Mouse (Mus musculus) olfactory bulb, adult 2 months (tissue): ENCODE data around the gene Pam. TPM values are rescaled to one million over a fixed set of nuclear protein-coding genes. Genes with fewer than 3 reads are reported as not detected.

ENCODE experiments used
- H3K27ac ChIP-seq: fragments of 200-500 bp; 2 replicates; pipeline ENCODE4 v1.5.1; 2012; ENCODE audit warnings: low read depth, low read length; ENCODE audit not compliant: insufficient read depth
- H3K4me1 ChIP-seq: fragments of 200-500 bp; 2 replicates; pipeline ENCODE4 v1.6.1; 2012; ENCODE audit warnings: low read length; ENCODE audit not compliant: control insufficient read depth, insufficient read depth
- H3K4me3 ChIP-seq: fragments of 200-500 bp; 2 replicates; pipeline ENCODE4 v1.5.1; 2012; ENCODE audit warnings: mild to moderate bottlenecking, low read depth, low read length, moderate library complexity; ENCODE audit not compliant: insufficient read depth
- CTCF ChIP-seq: fragments of 200-500 bp; IDR thresholded peaks from 2 replicates; pipeline ENCODE4 v1.5.1; 2012; ENCODE audit warnings: low read depth, mild to moderate bottlenecking, low read length, moderate library complexity; ENCODE audit not compliant: insufficient read depth
- POLR2A ChIP-seq: fragments of 200-500 bp; IDR thresholded peaks from 2 replicates; pipeline ENCODE4 v1.6.1; 2012; ENCODE audit warnings: mild to moderate bottlenecking, low read depth, low read length, moderate library complexity; ENCODE audit not compliant: insufficient read depth
- WGBS: fragments of 180-500 bp; shearing (Covaris S2); methylation state at CpG from one replicate; pipeline ENCODE4 v1.1.7; 2018; 5-methylcytosine and 5-hydroxymethylcytosine counted together
- polyA plus RNA-seq: library from polyadenylated mRNA; stranded (reverse); fragments of >200 nt; gene quantifications from 2 replicates; pipeline ENCODE4 v1.2.4, GENCODE M21; 2012; ENCODE audit warnings: low replicate concordance; ENCODE audit not compliant: missing spikeins, insufficient read depth, insufficient read length

The Pam gene
- polyA plus RNA-seq, 1 experiment = not detected

- TF ChIP-seq POLR2A (no peak), CTCF (no peak)
- 95% methylated on average over 4 of the region's 4 CpGs for WGBS
- Histone ChIP-seq H3K4me3 (no peak overlapping the region), H3K4me1 (peaks cover 3% of the 10 kb centered on the region; the same call in 1 of the 2 replicates), H3K27ac (no peak overlapping the region)
Measured at GRCm38 (mm10) chr1:98052775-98053174, 42.7 kb downstream of the Pam start.

- H3K4me3 ChIP-seq = no peak overlapping the region
- WGBS = 87% methylated on average over 3 of the region's 3 CpGs
- TF ChIP-seq CTCF = no peak
- H3K27ac ChIP-seq = no peak overlapping the region
- peaks cover 3% of the 10 kb centered on the region; the same call in 1 of the 2 replicates for H3K4me1 ChIP-seq
Measured at GRCm38 (mm10) chr1:98051039-98051438, 44.4 kb downstream of the Pam start.

- Histone ChIP-seq H3K27ac (no peak overlapping the region), H3K4me3 (no peak overlapping the region), H3K4me1 (peaks cover 3% of the 10 kb centered on the region; the same call in 1 of the 2 replicates)
- TF ChIP-seq CTCF (no peak), POLR2A (no peak)
- 93% methylated on average over 7 of the region's 7 CpGs for WGBS
Measured at GRCm38 (mm10) chr1:98049756-98050155, 45.7 kb downstream of the Pam start.

- TF ChIP-seq POLR2A (no peak), CTCF (no peak)
Measured at GRCm38 (mm10) chr1:98048218-98048801, 47.1 kb downstream of the Pam start.

GRCm38 (mm10) chr1:98047284-98048217, 47.9 kb downstream of the Pam start:
- WGBS = 20% methylated on average over 10 of the region's 10 CpGs
- no peak for TF ChIP-seq POLR2A
- TF ChIP-seq CTCF = no peak
- Histone ChIP-seq H3K4me1 (peaks cover 3% of the 10 kb centered on the region; the same call in 1 of the 2 replicates), H3K4me3 (peak overlapping the region; percentile 5; the same call in 1 of the 2 replicates), H3K27ac (peak overlapping the region; percentile 78)

More at GRCm38 (mm10) chr1:98048218-98048801, 47.1 kb downstream of the Pam start:
- Histone ChIP-seq H3K4me3 (no peak overlapping the region), H3K4me1 (peaks cover 3% of the 10 kb centered on the region; the same call in 1 of the 2 replicates), H3K27ac (peak overlapping the region; percentile 78)
- 17% methylated on average over 5 of the region's 5 CpGs for WGBS

- 59% methylated on average over 2 of the region's 2 CpGs for WGBS
Measured at GRCm38 (mm10) chr1:98042425-98042824, 53.0 kb downstream of the Pam start.

GRCm38 (mm10) chr1:98038252-98038651, 57.2 kb downstream of the Pam start:
- Histone ChIP-seq H3K4me1 (no peaks in the 10 kb centered on the region), H3K4me3 (no peak overlapping the region), H3K27ac (no peak overlapping the region)
- 42% methylated on average over 3 of the region's 3 CpGs for WGBS
- TF ChIP-seq POLR2A (no peak), CTCF (no peak)

More at GRCm38 (mm10) chr1:98042425-98042824, 53.0 kb downstream of the Pam start:
- H3K4me1 ChIP-seq = no peaks in the 10 kb centered on the region
- TF ChIP-seq POLR2A = no peak
- no peak for TF ChIP-seq CTCF
- no peak overlapping the region for H3K4me3 ChIP-seq
- H3K27ac ChIP-seq = no peak overlapping the region

GRCm38 (mm10) chr1:98035736-98036135, 59.7 kb downstream of the Pam start:
- 90% methylated on average over 2 of the region's 2 CpGs for WGBS
- Histone ChIP-seq H3K27ac (no peak overlapping the region), H3K4me1 (no peaks in the 10 kb centered on the region), H3K4me3 (no peak overlapping the region)
- TF ChIP-seq POLR2A (no peak), CTCF (no peak)

- WGBS = 89% methylated on average over 8 of the region's 8 CpGs
- no peak overlapping the region for H3K27ac ChIP-seq
- no peak for TF ChIP-seq POLR2A
- no peak for TF ChIP-seq CTCF
- no peak overlapping the region for H3K4me3 ChIP-seq
- no peaks in the 10 kb centered on the region for H3K4me1 ChIP-seq
Measured at GRCm38 (mm10) chr1:98031802-98032201, 63.6 kb downstream of the Pam start.
